Mouse (Mus musculus): ENCODE results near the gene Fam174b.

GRCm38 (mm10) chr7:73730430-73731022 lies 9.6 kb upstream of the Fam174b start:
- TF ChIP-seq CTCF (IDR thresholded peaks at IDR 0.05 in 2 of 3, conservative IDR thresholded peaks at IDR 0.05 in 1 of 3; ENCODE audit: control insufficient read depth in 1 of 3, insufficient read depth in 1 of 3, low read depth in 2 of 3, low read length in 3 of 3, poor library complexity in 1 of 3, severe bottlenecking in 1 of 3) (no peak), TCF12 (IDR thresholded peaks at IDR 0.05; ENCODE audit: low read depth, low read length) (no peak), ZC3H11A (IDR thresholded peaks at IDR 0.05; ENCODE audit: low read depth, low read length) (no peak), EP300 (IDR thresholded peaks at IDR 0.05; ENCODE audit: low read depth in 1 of 2, low read length in 2 of 2) (no peak), MYC (IDR thresholded peaks at IDR 0.05; ENCODE audit: low read depth, low read length) (no peak), POLR2A (IDR thresholded peaks at IDR 0.05; ENCODE audit: control insufficient read depth in 1 of 2, insufficient read depth in 1 of 2, low read depth in 1 of 2, low read length in 2 of 2, poor library complexity in 1 of 2) (no peak), MXI1 (IDR thresholded peaks at IDR 0.05; ENCODE audit: low read depth, low read length) (no peak), POLR2AphosphoS5 (IDR thresholded peaks at IDR 0.05; ENCODE audit: borderline replicate concordance, low read depth, low read length) (no peak), HCFC1 (IDR thresholded peaks at IDR 0.05; ENCODE audit: low read depth, low read length) (no peak), MAFK (IDR thresholded peaks at IDR 0.05; ENCODE audit: borderline replicate concordance, low read depth, low read length) (no peak)
